Mouse (Mus musculus) stomach, postnatal 0 days (tissue): ENCODE results near the gene Fxr2.

Source experiments
- CTCF ChIP-seq: IDR thresholded peaks from 2 replicates; pipeline ENCODE4 v1.5.1; 2016; ENCODE audit warnings: antibody characterized with exemption, low read depth, mild to moderate bottlenecking, moderate library complexity
- EP300 ChIP-seq: optimal IDR thresholded peaks from 2 replicates; pipeline ENCODE3; 2016; ENCODE audit warnings: antibody characterized with exemption

GRCm38 (mm10) chr11:69671726-69672124 lies 38.9 kb downstream of the Fxr2 start:
- no peak for TF ChIP-seq CTCF
- TF ChIP-seq EP300, result no peak
